In the genomic region with DNA sequence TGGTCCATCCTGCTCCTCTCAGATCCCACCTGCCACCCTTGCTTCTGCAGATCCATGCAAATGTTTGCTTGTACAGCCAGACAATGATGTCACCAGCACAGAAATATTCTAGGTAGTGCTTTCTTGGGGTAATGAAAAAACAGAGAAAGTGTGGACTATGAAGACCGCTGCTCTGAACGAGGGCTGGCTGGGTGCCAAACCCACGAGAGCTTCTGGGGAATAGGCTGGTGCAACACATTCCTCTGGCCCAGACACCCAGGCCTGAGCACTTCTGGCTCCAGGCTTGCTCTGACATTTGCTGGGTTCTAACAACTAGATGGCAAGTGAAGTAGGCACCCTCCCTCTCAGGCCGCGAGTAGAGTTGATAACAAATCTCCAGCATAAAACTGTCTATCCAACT, we compare ENCODE assay signal across 8 mouse cellular contexts. TPM values are rescaled to one million over a fixed set of nuclear protein-coding genes. Genes with fewer than 3 reads are reported as not detected.
DNase-seq lines count a peak whose midpoint lies in the region; ATAC-seq and TF ChIP-seq lines count a peak whose summit lies in the region.

No protein-coding gene starts in this region.

- no peak for ATAC-seq in hindbrain, postnatal 0 days
- ATAC-seq in megakaryocyte progenitor cell, adult 5-6 weeks (replicated peaks; ENCODE audit: poor library complexity), result peak; percentile 59
- no peak for ATAC-seq in monocyte, adult 5-6 weeks (replicated peaks; ENCODE audit: insufficient number of reproducible peaks, low FRiP score, low TSS enrichment, poor library complexity, severe bottlenecking)

- H3K9me3 ChIP-seq in hindbrain, postnatal 0 days (ENCODE audit: low read length), result no peaks in the 10 kb centered on the region
- H3K9me3 ChIP-seq in hindbrain, embryonic 10.5 days, result no peaks in the 10 kb centered on the region
- H3K9me3 ChIP-seq in MEL (replicated peaks; ENCODE audit: insufficient read depth, low read length), result no peaks in the 10 kb centered on the region

- DNase-seq in hindbrain, postnatal 0 days (ENCODE audit: low spot score), result peak; percentile 71
- DNase-seq in hindbrain, embryonic 10.5 days (ENCODE audit: low spot score), result no peak
- DNase-seq in MEL (ENCODE audit: low read depth, low spot score), result peak; percentile 66
- peak; percentile 58 to 61 for DNase-seq in cerebellum, adult 2 months
- DNase-seq in heart, adult 2 months, result peak; percentile 64 to 67
- DNase-seq in kidney, postnatal 10 days, result peak; percentile 90

- TF ChIP-seq CTCF in hindbrain, postnatal 0 days (IDR thresholded peaks at IDR 0.05; ENCODE audit: low read depth), result no peak
- no peak for TF ChIP-seq CTCF in MEL (IDR thresholded peaks at IDR 0.05 in 2 of 3, conservative IDR thresholded peaks at IDR 0.05 in 1 of 3; ENCODE audit: control insufficient read depth in 1 of 3, insufficient read depth in 1 of 3, low read depth in 2 of 3, low read length in 3 of 3, poor library complexity in 1 of 3, severe bottlenecking in 1 of 3)
- no peak for TF ChIP-seq CTCF in cerebellum, adult 2 months (IDR thresholded peaks at IDR 0.05; ENCODE audit: borderline replicate concordance, insufficient read depth, low read depth, low read length)
- TF ChIP-seq CTCF in heart, adult 2 months (IDR thresholded peaks at IDR 0.05), result no peak

- no peaks in the 10 kb centered on the region for H3K36me3 ChIP-seq in hindbrain, postnatal 0 days (ENCODE audit: insufficient read depth, low read length)
- peaks cover 11% of the 10 kb centered on the region for H3K36me3 ChIP-seq in hindbrain, embryonic 10.5 days
- H3K36me3 ChIP-seq in MEL (ENCODE audit: control insufficient read depth in 1 of 2, insufficient read depth in 2 of 2, low read length in 2 of 2), result peaks cover 19 to 27% of the 10 kb centered on the region in 2 experiments
- 0 out of 2 replicates have a peak, but pooled peaks cover 2% of the 10 kb centered on the region for H3K36me3 ChIP-seq in heart, adult 2 months (ENCODE audit: control insufficient read depth, insufficient read depth, low read length)

- no peak overlapping the region for H3K4me3 ChIP-seq in hindbrain, postnatal 0 days (ENCODE audit: low read length)
- H3K4me3 ChIP-seq in hindbrain, embryonic 10.5 days, result no peak overlapping the region
- no peak overlapping the region for H3K4me3 ChIP-seq in MEL (ENCODE audit: control insufficient read depth in 1 of 2, insufficient read depth in 1 of 2, low read depth in 2 of 2, low read length in 2 of 2)
- H3K4me3 ChIP-seq in cerebellum, adult 2 months (replicated peaks; ENCODE audit: insufficient read depth, low read depth, low read length), result no peak overlapping the region
- H3K4me3 ChIP-seq in heart, adult 2 months, result no peak overlapping the region

- no peak overlapping the region for H3K4me2 ChIP-seq in hindbrain, postnatal 0 days (ENCODE audit: low read depth, low read length)

- H3K4me1 ChIP-seq in hindbrain, postnatal 0 days (ENCODE audit: insufficient read depth, low read length), result peaks cover 13% of the 10 kb centered on the region
- H3K4me1 ChIP-seq in hindbrain, embryonic 10.5 days (replicated peaks), result peaks cover 57% of the 10 kb centered on the region
- H3K4me1 ChIP-seq in MEL (ENCODE audit: control insufficient read depth in 1 of 2, insufficient read depth in 2 of 2, low read length in 2 of 2), result peaks cover 23 to 24% of the 10 kb centered on the region in 2 experiments
- peaks cover 31% of the 10 kb centered on the region for H3K4me1 ChIP-seq in cerebellum, adult 2 months (ENCODE audit: control insufficient read depth, insufficient read depth, low read length)
- H3K4me1 ChIP-seq in heart, adult 2 months (ENCODE audit: control insufficient read depth, insufficient read depth, low read length), result peaks cover 26% of the 10 kb centered on the region

- no peak for TF ChIP-seq EP300 in MEL (IDR thresholded peaks at IDR 0.05; ENCODE audit: low read depth in 1 of 2, low read length in 2 of 2)
- no peak for TF ChIP-seq EP300 in heart, adult 2 months (IDR thresholded peaks at IDR 0.05; ENCODE audit: insufficient read depth, low read depth, low read length)

- TF ChIP-seq POLR2A in MEL (IDR thresholded peaks at IDR 0.05; ENCODE audit: control insufficient read depth in 1 of 2, insufficient read depth in 1 of 2, low read depth in 1 of 2, low read length in 2 of 2, poor library complexity in 1 of 2), result no peak
- no peak for TF ChIP-seq POLR2A in cerebellum, adult 2 months (IDR thresholded peaks at IDR 0.05; ENCODE audit: borderline replicate concordance, insufficient read depth, low read length)
- no peak for TF ChIP-seq POLR2A in heart, adult 2 months (IDR thresholded peaks at IDR 0.05; ENCODE audit: insufficient read depth, low read depth, low read length)

- intact Hi-C loops in heart, adult 2 months (cut with DNase I), result no loop called here

- no peak overlapping the region for H3K27ac ChIP-seq in hindbrain, postnatal 0 days
- no peak overlapping the region for H3K27ac ChIP-seq in hindbrain, embryonic 10.5 days
- no peak overlapping the region for H3K27ac ChIP-seq in MEL (ENCODE audit: control insufficient read depth, low read depth, low read length)
- no peak overlapping the region for H3K27ac ChIP-seq in cerebellum, adult 2 months (ENCODE audit: insufficient read depth, low read length)
- no peak overlapping the region; the same call in none of the 2 replicates for H3K27ac ChIP-seq in heart, adult 2 months

- TF ChIP-seq RAD21 in MEL (IDR thresholded peaks at IDR 0.05; ENCODE audit: low read depth, low read length), result no peak

- H3K79me2 ChIP-seq in MEL (ENCODE audit: control insufficient read depth, insufficient read depth, low read length, poor library complexity), result peaks cover 95% of the 10 kb centered on the region
- peaks cover 7% of the 10 kb centered on the region for H3K79me2 ChIP-seq in heart, adult 2 months (replicated peaks; ENCODE audit: control insufficient read depth, insufficient read depth, low read length)

- H3K27me3 ChIP-seq in hindbrain, postnatal 0 days (ENCODE audit: insufficient read depth, low read length), result no peaks in the 10 kb centered on the region
- H3K27me3 ChIP-seq in hindbrain, embryonic 10.5 days (ENCODE audit: insufficient read depth, poor library complexity, severe bottlenecking), result no peaks in the 10 kb centered on the region
- no peaks in the 10 kb centered on the region for H3K27me3 ChIP-seq in MEL (ENCODE audit: control insufficient read depth in 1 of 2, insufficient read depth in 2 of 2, low read length in 2 of 2)
- no peaks in the 10 kb centered on the region for H3K27me3 ChIP-seq in cerebellum, adult 2 months (ENCODE audit: control insufficient read depth, insufficient read depth, low read length)
- no peaks in the 10 kb centered on the region for H3K27me3 ChIP-seq in heart, adult 2 months (ENCODE audit: control insufficient read depth, insufficient read depth, low read length)

- 26% methylated on average over 5 of the region's 5 CpGs for WGBS in hindbrain, postnatal 0 days
- 83% methylated on average over 5 of the region's 5 CpGs for WGBS in hindbrain, embryonic 10.5 days
- 8% methylated on average over 5 of the region's 5 CpGs for WGBS in cerebellum, adult 2 months
- WGBS in heart, adult 2 months, result 14% methylated on average over 5 of the region's 5 CpGs

- no peak overlapping the region for H3K9ac ChIP-seq in hindbrain, postnatal 0 days (replicated peaks; ENCODE audit: low read length)
- no peak overlapping the region for H3K9ac ChIP-seq in MEL (ENCODE audit: control insufficient read depth, low read depth, low read length, poor library complexity, severe bottlenecking)
- no peak overlapping the region for H3K9ac ChIP-seq in heart, adult 2 months (ENCODE audit: low read depth, low read length)

TF ChIP-seq in MEL, 35 proteins besides CTCF, POLR2A, EP300 and RAD21:
- TF ChIP-seq MAFK (IDR thresholded peaks at IDR 0.05; ENCODE audit: borderline replicate concordance, low read depth, low read length) (no peak), ETS1 (IDR thresholded peaks at IDR 0.05; ENCODE audit: low read depth, low read length) (no peak)

RNA-seq across cellular contexts. Expression of a gene that starts 11.6 kb away (rescaled TPM):
- total RNA-seq in hindbrain, postnatal 0 days (2014; rRNA removed), result 132 and 137 TPM in 2 replicates
- 81.1 and 86.3 TPM in 2 replicates for polyA plus RNA-seq in hindbrain, postnatal 0 days (2015; fragmentation: Nextera tagmentation; extraction: Ambion mirVana)
- 90.5 and 109 TPM in 2 replicates for polyA plus RNA-seq in hindbrain, embryonic 10.5 days (2016; fragmentation: Nextera tagmentation; extraction: Ambion mirVana)
- 70.4 and 71.1 TPM in 2 replicates for total RNA-seq in MEL (2012; rRNA removed)
- polyA plus RNA-seq in MEL (2012; ENCODE audit: insufficient read depth in 1 of 2, insufficient read length in 2 of 2, low read depth in 1 of 2, low replicate concordance in 2 of 2, missing spikeins in 1 of 2), result 100 to 1,000 TPM in 1 of 2 experiments, not detected in 1; 104 TPM
- 69.2 and 74.4 TPM in 2 replicates for polyA plus RNA-seq in cerebellum, adult 2 months (2012; rRNA removed)
- 100 to 1,000 TPM in 1 of 2 experiments, 10 to 100 TPM in 1; 85.8 to 101 TPM for total RNA-seq in heart, adult 2 months (2021)
- 46.8 and 65.3 TPM in 2 replicates for polyA plus RNA-seq in heart, adult 2 months (2012; rRNA removed)
- 110 and 118 TPM in 2 replicates for total RNA-seq in megakaryocyte progenitor cell, adult 5-6 weeks (2015)
- total RNA-seq in megakaryocyte progenitor cell, adult 5-6 weeks (2017), result 104 and 116 TPM in 2 replicates
- 61.3 to 96.3 TPM (median 79.9 TPM) in 3 replicates for total RNA-seq in monocyte, adult 5-6 weeks (2017)
